Mouse (Mus musculus) midbrain, embryonic 15.5 days (tissue): ENCODE measurements around the gene C530008M17Rik. TPM values are rescaled to one million over a fixed set of nuclear protein-coding genes. Genes with fewer than 3 reads are reported as not detected.

Experiments
- ATAC-seq: fragments of 200-750 bp; cut with Nextera tagmentation; replicated peaks from 2 replicates; pipeline ENCODE4 v1.8.0; 2017; ENCODE audit warnings: moderate TSS enrichment
- H3K27ac ChIP-seq: fragments of 300-500 bp; sonication (generic); 2 replicates; pipeline ENCODE4 v1.5.1; 2015; ENCODE audit warnings: mild to moderate bottlenecking, inconsistent platforms
- H3K27me3 ChIP-seq: fragments of 300-500 bp; sonication (generic); replicated peaks from 2 replicates; pipeline ENCODE4 v1.6.1; 2015; ENCODE audit warnings: inconsistent platforms
- H3K36me3 ChIP-seq: fragments of 300-500 bp; sonication (generic); replicated peaks from 2 replicates; pipeline ENCODE4 v1.6.1; 2015; ENCODE audit warnings: inconsistent platforms
- H3K4me1 ChIP-seq: fragments of 300-500 bp; sonication (generic); 2 replicates; pipeline ENCODE4 v1.6.1; 2015; ENCODE audit warnings: inconsistent platforms
- H3K4me2 ChIP-seq: fragments of 300-500 bp; sonication (generic); 2 replicates; pipeline ENCODE4 v1.6.1; 2015; ENCODE audit warnings: inconsistent platforms, mild to moderate bottlenecking, moderate library complexity
- H3K4me3 ChIP-seq: fragments of 300-500 bp; sonication (generic); 2 replicates; pipeline ENCODE4 v1.5.1; 2015; ENCODE audit warnings: mild to moderate bottlenecking, inconsistent platforms
- H3K9ac ChIP-seq: fragments of 300-500 bp; sonication (generic); 2 replicates; pipeline ENCODE4 v1.6.1; 2015; ENCODE audit warnings: mild to moderate bottlenecking, inconsistent platforms
- H3K9me3 ChIP-seq: fragments of 300-500 bp; sonication (generic); 2 replicates; pipeline ENCODE4 v1.6.1; 2016; ENCODE audit warnings: inconsistent platforms
- WGBS: fragments of 180-500 bp; shearing (Covaris S2); methylation state at CpG from one replicate; pipeline ENCODE4 v1.1.7; 2015; ENCODE audit warnings: mixed read lengths; 5-methylcytosine and 5-hydroxymethylcytosine counted together
- polyA plus RNA-seq: library from polyadenylated mRNA; unstranded; fragments of >200 nt; fragmentation: Nextera tagmentation; extraction: Ambion mirVana; gene quantifications from 2 replicates; pipeline ENCODE4 v1.2.1, GENCODE M21; 2015

C530008M17Rik gene
- polyA plus RNA-seq, 1 experiment from 2014 or later, result 79.5 TPM

DNA sequence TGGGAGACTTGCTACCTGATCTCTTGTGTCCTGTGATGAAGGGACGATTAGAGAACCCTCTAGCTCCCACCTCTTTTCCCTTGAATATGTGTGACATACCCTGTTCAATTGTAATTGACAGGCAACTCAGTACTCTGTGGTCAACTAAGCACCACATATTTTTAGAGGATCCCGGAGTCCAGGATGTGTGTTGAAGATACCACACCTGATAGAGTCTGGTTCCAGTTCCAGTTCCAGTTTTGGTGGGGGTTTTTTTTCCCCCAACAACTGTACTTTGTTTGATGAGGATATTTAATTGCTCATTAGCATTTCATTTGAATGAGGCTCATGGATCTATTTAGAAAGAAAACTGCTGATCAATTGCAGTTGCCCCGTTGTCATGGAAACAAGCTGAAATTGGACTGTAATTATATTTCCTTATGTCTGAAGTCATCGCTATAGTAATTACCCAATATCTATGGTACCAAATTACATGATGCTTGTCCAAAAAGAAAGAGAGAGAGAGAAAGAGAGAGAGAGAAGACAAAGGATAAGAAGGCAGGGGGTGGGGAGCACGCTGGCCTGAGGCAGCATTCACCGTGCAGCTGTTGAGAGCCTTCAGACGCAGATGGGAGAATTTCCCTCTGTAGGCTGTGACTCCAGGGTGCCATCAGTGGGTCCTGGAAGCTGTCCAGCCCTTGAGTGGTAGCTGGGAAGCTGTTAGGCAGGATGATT, 172.4 kb downstream of the C530008M17Rik start:
- 60% methylated on average over 7 of the region's 7 CpGs for WGBS
- Histone ChIP-seq H3K9me3 (no peaks in the 10 kb centered on the region), H3K4me3 (no peak overlapping the region), H3K4me1 (peaks cover 24% of the 10 kb centered on the region), H3K27ac (peak overlapping the region; percentile 77), H3K27me3 (no peaks in the 10 kb centered on the region), H3K4me2 (no peak overlapping the region), H3K9ac (no peak overlapping the region), H3K36me3 (0 out of 2 replicates have a peak, but pooled peaks cover 2% of the 10 kb centered on the region)
- peak; percentile 56 for ATAC-seq

DNA sequence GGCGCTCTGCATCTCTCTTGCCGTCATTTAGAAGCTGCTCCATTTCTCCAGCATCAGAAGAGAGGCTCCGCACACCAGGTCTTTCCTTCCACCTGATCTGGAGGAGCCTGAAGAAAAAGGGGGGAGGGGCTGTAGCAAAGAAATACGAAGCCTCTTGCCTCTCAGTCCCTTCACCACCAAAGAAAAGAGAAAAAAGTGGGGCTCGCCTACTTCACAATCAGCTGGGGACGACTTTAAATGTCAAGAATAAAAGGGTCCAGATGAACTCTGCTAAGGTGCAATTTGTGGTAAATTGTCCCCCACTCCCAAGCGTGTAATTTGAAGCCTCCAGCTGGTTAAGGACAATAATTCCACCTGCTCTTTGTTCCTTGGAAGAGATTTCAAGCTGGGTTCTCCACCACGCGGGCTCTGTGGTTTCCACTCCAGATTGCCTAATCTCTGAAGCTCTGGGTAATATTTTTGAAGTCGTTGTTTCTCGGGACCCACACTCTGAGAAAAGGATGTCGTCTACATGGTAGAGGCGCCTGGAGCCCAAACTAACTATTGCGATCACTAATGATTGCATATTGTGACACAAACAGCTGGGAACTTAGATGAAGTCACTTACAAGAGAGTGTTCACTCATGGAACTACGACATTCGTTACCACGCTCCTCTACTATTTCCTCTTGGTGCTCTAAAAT, 176.4 kb downstream of the C530008M17Rik start:
- no peaks in the 10 kb centered on the region for H3K9me3 ChIP-seq
- H3K4me3 ChIP-seq, result no peak overlapping the region
- H3K9ac ChIP-seq, result no peak overlapping the region
- H3K27me3 ChIP-seq, result no peaks in the 10 kb centered on the region
- no peak overlapping the region for H3K4me2 ChIP-seq
- 67% methylated on average over 17 of the region's 17 CpGs for WGBS
- ATAC-seq, result no peak
- H3K4me1 ChIP-seq, result peaks cover 19% of the 10 kb centered on the region
- no peak overlapping the region for H3K27ac ChIP-seq
- 0 out of 2 replicates have a peak, but pooled peaks cover 2% of the 10 kb centered on the region for H3K36me3 ChIP-seq

DNA sequence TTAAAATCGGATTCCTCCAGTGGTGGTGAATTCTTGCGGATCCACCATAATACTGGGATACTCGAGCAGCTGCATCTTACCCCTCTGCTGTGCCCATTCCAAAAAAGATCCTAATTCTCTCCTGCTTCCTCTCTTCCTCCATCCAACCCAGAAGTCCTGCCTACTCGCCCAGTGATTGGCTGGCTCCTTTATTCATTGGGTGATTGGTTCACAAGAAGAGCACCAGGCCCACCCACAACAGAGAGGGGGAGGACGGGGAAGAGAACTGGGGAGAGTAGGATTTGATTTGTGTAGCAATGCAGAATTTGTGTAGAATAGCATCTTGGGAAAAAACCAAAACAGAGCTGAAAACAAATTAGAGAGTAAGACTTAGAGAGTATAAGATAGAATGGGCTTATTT, 180.7 kb downstream of the C530008M17Rik start:
- peaks cover 3% of the 10 kb centered on the region; the same call in 1 of the 2 replicates for H3K4me1 ChIP-seq
- H3K9ac ChIP-seq, result no peak overlapping the region
- WGBS, result 61% methylated on average over 5 of the region's 5 CpGs
- no peaks in the 10 kb centered on the region for H3K9me3 ChIP-seq
- no peaks in the 10 kb centered on the region for H3K36me3 ChIP-seq
- no peak overlapping the region for H3K4me3 ChIP-seq
- H3K27me3 ChIP-seq, result no peaks in the 10 kb centered on the region
- no peak overlapping the region for H3K4me2 ChIP-seq
- H3K27ac ChIP-seq, result no peak overlapping the region
- no peak for ATAC-seq

DNA sequence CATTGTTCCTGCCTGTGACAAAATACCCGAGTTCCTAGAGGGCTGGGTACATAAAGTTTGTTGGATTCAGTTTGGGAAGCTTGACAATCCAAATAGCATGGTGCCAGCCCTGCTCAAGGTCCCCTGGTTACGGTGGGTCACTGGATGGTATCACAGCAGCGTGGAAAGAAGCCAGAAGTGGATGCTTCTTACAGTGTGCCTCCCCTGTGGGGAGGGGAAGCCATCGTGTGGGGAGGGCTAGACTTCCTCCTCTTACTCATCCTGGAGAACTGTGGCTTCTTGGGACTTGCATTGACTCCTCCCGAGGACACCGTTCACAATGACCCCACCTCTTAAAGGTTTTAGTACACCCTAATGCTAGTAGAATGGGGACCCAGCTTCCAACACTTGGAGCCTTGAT, 183.5 kb downstream of the C530008M17Rik start:
- H3K9me3 ChIP-seq, result no peaks in the 10 kb centered on the region
- H3K4me2 ChIP-seq, result no peak overlapping the region
- no peaks in the 10 kb centered on the region for H3K36me3 ChIP-seq
- H3K4me1 ChIP-seq, result peaks cover 14% of the 10 kb centered on the region
- ATAC-seq, result no peak
- H3K27me3 ChIP-seq, result no peaks in the 10 kb centered on the region
- no peak overlapping the region for H3K27ac ChIP-seq
- H3K4me3 ChIP-seq, result no peak overlapping the region
- 86% methylated on average over 6 of the region's 6 CpGs for WGBS
- H3K9ac ChIP-seq, result no peak overlapping the region

DNA sequence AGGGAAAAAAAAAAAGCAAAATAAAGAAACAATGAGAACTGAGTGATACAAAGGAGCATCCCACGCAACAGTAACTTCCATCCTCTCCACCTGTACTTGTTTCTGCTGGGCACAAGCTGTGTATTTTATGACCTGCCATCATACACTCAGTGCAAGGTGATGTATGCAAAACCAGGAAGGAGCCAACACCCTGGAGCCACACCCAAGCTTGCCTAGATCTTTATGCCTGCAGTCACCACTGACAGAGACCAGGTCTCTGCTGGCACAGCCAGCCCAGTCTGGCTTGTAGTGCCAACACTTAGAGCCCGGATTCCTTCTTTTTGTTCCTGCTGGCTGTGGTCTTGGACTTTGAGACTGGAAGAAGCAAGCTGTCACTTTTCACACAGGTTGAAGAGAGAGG, 185.5 kb downstream of the C530008M17Rik start:
- H3K4me2 ChIP-seq, result no peak overlapping the region
- H3K4me3 ChIP-seq, result no peak overlapping the region
- no peaks in the 10 kb centered on the region for H3K27me3 ChIP-seq
- no peak for ATAC-seq
- H3K36me3 ChIP-seq, result no peaks in the 10 kb centered on the region
- H3K9ac ChIP-seq, result no peak overlapping the region
- no peak overlapping the region for H3K27ac ChIP-seq
- H3K9me3 ChIP-seq, result no peaks in the 10 kb centered on the region
- peaks cover 23% of the 10 kb centered on the region for H3K4me1 ChIP-seq
- WGBS, result 77% methylated on average over 2 of the region's 2 CpGs

DNA sequence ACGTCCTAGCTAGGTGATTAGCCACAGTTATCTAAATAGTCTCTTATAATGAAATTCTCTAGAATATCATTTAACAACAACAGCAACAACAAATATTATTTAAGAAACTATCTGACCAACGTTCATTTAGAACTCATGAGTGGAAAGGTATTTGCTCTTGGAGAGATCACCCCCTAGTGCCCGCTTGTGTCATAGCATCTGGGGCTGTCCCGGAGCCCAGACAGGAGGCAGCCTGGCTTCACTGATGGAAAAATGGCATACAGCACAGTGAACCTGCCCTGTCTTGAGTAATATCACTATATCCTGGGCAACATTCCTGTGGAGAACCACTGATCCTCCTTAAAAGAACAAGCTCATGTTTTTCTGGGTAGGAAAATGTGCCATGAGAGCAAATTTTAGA, 187.1 kb downstream of the C530008M17Rik start:
- Histone ChIP-seq H3K27me3 (no peaks in the 10 kb centered on the region), H3K9me3 (no peaks in the 10 kb centered on the region), H3K36me3 (no peaks in the 10 kb centered on the region), H3K4me2 (no peak overlapping the region), H3K27ac (peak overlapping the region; percentile 63; the same call in 1 of the 2 replicates), H3K4me3 (no peak overlapping the region), H3K9ac (no peak overlapping the region), H3K4me1 (peaks cover 23% of the 10 kb centered on the region)
- WGBS, result 13% methylated on average over 4 of the region's 4 CpGs
- peak; percentile 33; the same call in 1 of the 2 replicates for ATAC-seq

DNA sequence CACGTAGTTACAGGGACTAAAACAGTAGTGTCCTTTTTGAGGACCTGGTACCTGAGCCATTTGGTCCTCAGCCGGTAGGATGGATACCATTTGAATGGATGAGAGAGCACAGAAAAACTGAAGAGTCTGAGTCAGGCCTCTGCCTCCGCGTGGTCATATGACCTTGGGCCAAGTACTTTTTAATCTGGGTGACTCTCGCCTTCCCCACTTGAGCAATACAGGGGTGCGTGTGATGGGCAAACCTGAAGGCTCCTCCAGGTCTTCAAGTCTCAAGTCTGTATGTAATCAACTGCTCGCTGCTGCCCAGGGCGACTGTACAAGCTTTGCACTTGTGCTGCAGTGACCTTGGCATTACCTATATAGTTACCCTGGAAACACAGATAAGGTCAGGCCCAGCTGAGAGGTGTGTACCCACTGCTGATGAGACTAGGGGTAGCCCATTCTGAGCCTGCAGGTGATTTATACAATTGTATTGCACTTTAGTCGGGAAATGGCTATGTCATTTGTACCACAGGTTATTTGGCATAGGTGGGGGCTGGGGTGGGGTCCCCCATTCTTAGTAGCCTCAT, 187.6 kb downstream of the C530008M17Rik start:
- Histone ChIP-seq H3K9ac (no peak overlapping the region), H3K27ac (peak overlapping the region; percentile 63; the same call in 1 of the 2 replicates), H3K4me1 (peaks cover 23% of the 10 kb centered on the region), H3K9me3 (no peaks in the 10 kb centered on the region), H3K4me3 (no peak overlapping the region), H3K4me2 (no peak overlapping the region), H3K27me3 (no peaks in the 10 kb centered on the region), H3K36me3 (no peaks in the 10 kb centered on the region)
- ATAC-seq, result peak; percentile 35
- WGBS, result 81% methylated on average over 9 of the region's 9 CpGs

DNA sequence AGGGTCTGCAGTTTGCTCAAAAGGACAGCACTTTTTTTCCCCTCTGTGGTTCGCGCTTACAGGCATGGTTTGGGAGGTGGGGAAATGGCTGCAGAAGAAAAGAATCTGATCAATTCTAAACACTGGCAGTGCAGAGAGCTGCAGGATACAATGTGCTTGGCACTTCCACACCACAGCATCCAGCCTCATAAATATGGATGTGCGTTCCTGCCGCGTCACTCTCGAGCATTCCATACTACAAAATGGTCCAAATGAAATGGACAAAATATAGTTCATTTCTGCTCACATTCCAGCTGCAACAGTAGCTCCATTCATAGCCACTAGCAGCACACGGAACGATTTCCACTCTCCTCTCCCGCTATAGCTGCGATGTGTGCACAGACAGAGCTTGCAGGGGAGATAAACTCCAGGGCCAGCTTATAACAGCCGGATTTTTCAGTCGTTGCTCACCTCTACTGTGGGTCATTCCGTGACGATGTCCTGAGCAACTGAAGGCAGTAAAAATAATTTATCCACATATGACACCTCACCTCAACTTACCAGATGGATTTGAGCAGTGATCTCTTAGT, 188.4 kb downstream of the C530008M17Rik start:
- Histone ChIP-seq H3K9ac (no peak overlapping the region), H3K4me2 (no peak overlapping the region), H3K36me3 (no peaks in the 10 kb centered on the region), H3K9me3 (no peaks in the 10 kb centered on the region), H3K4me1 (peaks cover 23% of the 10 kb centered on the region), H3K4me3 (no peak overlapping the region), H3K27ac (peak overlapping the region; percentile 63), H3K27me3 (no peaks in the 10 kb centered on the region)
- ATAC-seq, result peak; percentile 59
- 52% methylated on average over 14 of the region's 14 CpGs for WGBS

DNA sequence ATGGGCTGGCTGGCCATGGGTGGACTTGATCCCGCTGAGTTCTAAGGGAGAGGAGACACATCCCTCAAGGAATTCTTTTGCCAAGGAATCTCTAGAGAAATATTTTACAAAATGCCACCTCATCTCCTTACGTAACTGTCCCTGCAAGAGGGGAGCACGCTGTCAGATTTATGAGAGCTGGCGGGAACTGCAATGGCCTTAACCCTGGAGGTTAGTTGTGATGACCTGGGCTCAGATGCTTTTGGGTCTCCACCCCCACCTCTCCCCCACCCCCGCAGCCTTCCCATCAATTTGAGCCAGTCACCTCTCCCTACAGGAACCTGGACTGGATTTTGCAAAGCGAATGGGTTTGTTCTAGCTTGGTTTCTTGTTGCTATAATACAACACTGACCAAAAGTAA, 190.8 kb downstream of the C530008M17Rik start:
- Histone ChIP-seq H3K9ac (no peak overlapping the region), H3K27me3 (no peaks in the 10 kb centered on the region)
- 98% methylated on average over 6 of the region's 6 CpGs for WGBS

DNA sequence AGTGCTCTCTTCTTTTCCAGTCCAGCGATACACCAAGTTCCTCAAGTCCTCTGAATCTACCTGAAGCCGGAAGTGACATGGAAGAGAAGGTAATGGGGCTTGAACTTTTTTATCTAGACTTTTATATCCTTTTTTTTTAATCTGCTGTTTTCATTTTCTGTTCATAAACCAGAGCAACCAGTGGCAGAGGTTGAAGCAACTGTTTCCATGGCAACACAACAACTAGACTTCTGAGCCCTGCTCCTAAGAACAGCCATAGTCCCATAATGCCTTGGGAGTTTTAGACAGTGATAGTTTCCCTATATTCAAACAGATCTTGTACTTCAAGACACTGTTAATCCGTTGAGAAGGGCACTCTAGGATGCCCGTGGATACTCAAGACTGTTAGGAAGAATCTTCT, 195.0 kb downstream of the C530008M17Rik start:
- Histone ChIP-seq H3K4me1 (peaks cover 9% of the 10 kb centered on the region), H3K36me3 (peaks cover 4% of the 10 kb centered on the region; the same call in 1 of the 2 replicates), H3K9ac (no peak overlapping the region), H3K9me3 (no peaks in the 10 kb centered on the region), H3K4me2 (no peak overlapping the region), H3K27ac (no peak overlapping the region), H3K4me3 (no peak overlapping the region), H3K27me3 (peaks cover 8% of the 10 kb centered on the region)
- 72% methylated on average over 4 of the region's 4 CpGs for WGBS
- no peak for ATAC-seq

More for the DNA sequence above, 190.8 kb downstream of the C530008M17Rik start:
- no peak overlapping the region for H3K27ac ChIP-seq
- no peak for ATAC-seq
- no peak overlapping the region for H3K4me2 ChIP-seq
- H3K4me1 ChIP-seq, result peaks cover 32% of the 10 kb centered on the region
- no peaks in the 10 kb centered on the region for H3K9me3 ChIP-seq
- no peak overlapping the region for H3K4me3 ChIP-seq
- no peaks in the 10 kb centered on the region for H3K36me3 ChIP-seq

DNA sequence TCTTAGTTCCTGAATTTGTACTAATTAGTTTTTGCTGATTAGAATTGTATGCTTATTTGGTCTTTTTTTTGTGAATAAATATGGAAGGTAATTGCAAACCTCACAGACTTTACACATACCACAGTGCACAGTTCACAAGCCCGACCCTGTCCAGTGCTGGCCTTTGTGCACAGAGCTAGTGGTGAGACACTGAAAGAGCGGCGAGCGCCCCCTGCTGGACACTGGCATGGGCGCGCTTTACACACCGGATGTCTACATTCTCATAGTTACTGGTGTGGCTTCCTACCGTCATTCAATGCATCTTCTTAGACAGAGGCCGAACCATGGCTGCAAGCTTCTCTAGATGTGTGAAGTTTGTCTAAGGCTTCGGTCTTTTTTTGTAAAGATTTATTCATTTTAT, 197.2 kb downstream of the C530008M17Rik start:
- WGBS, result 13% methylated on average over 10 of the region's 10 CpGs
- Histone ChIP-seq H3K4me1 (peaks cover 18% of the 10 kb centered on the region), H3K4me3 (no peak overlapping the region), H3K27ac (no peak overlapping the region), H3K4me2 (no peak overlapping the region), H3K9ac (no peak overlapping the region), H3K27me3 (peaks cover 14% of the 10 kb centered on the region), H3K9me3 (no peaks in the 10 kb centered on the region), H3K36me3 (peaks cover 8% of the 10 kb centered on the region; the same call in 1 of the 2 replicates)
- ATAC-seq, result peak; percentile 81
